Mouse (Mus musculus): ENCODE measurements around the gene Dnaaf2.

DNA sequence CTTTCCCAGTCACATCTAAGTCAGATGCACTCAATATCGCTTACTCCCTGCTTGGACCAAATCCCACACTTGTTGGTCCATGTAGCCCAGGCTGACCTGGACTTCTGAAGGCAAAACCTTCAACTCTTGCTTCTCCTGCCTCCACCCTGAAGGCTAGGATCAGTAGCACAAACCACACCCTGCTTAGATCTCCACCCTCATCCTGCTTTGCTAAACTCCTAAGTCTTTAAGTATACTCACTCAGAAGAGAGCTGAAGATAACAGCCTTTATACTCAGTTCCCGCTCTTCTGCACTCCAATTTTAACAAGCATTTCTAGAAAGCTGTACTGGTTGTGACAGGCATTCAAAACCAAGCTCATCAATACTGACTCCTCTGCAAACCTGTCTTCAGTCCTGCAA, 41.1 kb downstream of the Dnaaf2 start:
- TF ChIP-seq CTCF (IDR thresholded peaks at IDR 0.05; ENCODE audit: low read depth, low read length) (no peak), POLR2A (IDR thresholded peaks at IDR 0.05; ENCODE audit: extremely low read depth, insufficient read depth, low read length) (no peak)

All from liver, adult 2 months (tissue).